Mouse (Mus musculus) limb, embryonic 12.5 days (tissue): ENCODE results near the gene Ess2. TPM values are rescaled to one million over a fixed set of nuclear protein-coding genes. Genes with fewer than 3 reads are reported as not detected.
A peak's percentile ranks its signal among the peaks of the same experiment; 100 is the strongest.

ENCODE experiments used
- ATAC-seq: fragments of 200-750 bp; cut with Nextera tagmentation; 2 replicates; pipeline ENCODE4 v1.8.0; 2017; ENCODE audit warnings: low read depth, moderate TSS enrichment; ENCODE audit not compliant: insufficient number of reproducible peaks, insufficient read depth, low FRiP score, low TSS enrichment
- H3K27ac ChIP-seq: fragments of 300-500 bp; sonication (generic); 2 replicates; pipeline ENCODE4 v1.5.1; 2016; ENCODE audit warnings: mild to moderate bottlenecking, moderate library complexity
- H3K27me3 ChIP-seq: fragments of 300-500 bp; sonication (generic); 2 replicates; pipeline ENCODE4 v1.6.1; 2016; ENCODE audit warnings: mild to moderate bottlenecking, moderate library complexity
- H3K36me3 ChIP-seq: fragments of 300-500 bp; sonication (generic); 2 replicates; pipeline ENCODE4 v1.6.1; 2016; ENCODE audit warnings: mild to moderate bottlenecking, moderate library complexity
- H3K4me1 ChIP-seq: fragments of 300-500 bp; sonication (generic); replicated peaks from 2 replicates; pipeline ENCODE4 v1.6.1; 2016
- H3K4me2 ChIP-seq: fragments of 300-500 bp; sonication (generic); 2 replicates; pipeline ENCODE4 v1.6.1; 2016; ENCODE audit warnings: mild to moderate bottlenecking, moderate library complexity
- H3K4me3 ChIP-seq: fragments of 300-500 bp; sonication (generic); replicated peaks from 2 replicates; pipeline ENCODE4 v1.5.1; 2016; ENCODE audit warnings: mild to moderate bottlenecking
- H3K9ac ChIP-seq: fragments of 300-500 bp; sonication (generic); replicated peaks from 2 replicates; pipeline ENCODE4 v1.6.1; 2016; ENCODE audit warnings: mild to moderate bottlenecking, moderate library complexity
- H3K9me3 ChIP-seq: fragments of 300-500 bp; sonication (generic); 2 replicates; pipeline ENCODE4 v1.6.1; 2016; ENCODE audit warnings: mild to moderate bottlenecking, moderate library complexity
- WGBS: fragments of 180-500 bp; shearing (Covaris S2); methylation state at CpG from one replicate; pipeline ENCODE4 v1.1.7; 2016; 5-methylcytosine and 5-hydroxymethylcytosine counted together
- polyA plus RNA-seq: library from polyadenylated mRNA; unstranded; fragments of >200 nt; fragmentation: Nextera tagmentation; extraction: Ambion mirVana; gene quantifications from 2 replicates; pipeline ENCODE4 v1.2.1, GENCODE M21; 2016

Ess2 gene
- polyA plus RNA-seq, 1 experiment from 2014 or later, result 54.7 TPM

GRCm38 (mm10) chr16:17920586-17920985, 9.4 kb upstream of the Ess2 start:
- ATAC-seq, result no peak
- Histone ChIP-seq H3K27me3 (peaks cover 52% of the 10 kb centered on the region), H3K4me3 (0 out of 2 replicates have a peak overlapping the region, but pooled peaks have one; percentile 1), H3K4me2 (peak overlapping the region; percentile 87), H3K9ac (peak overlapping the region; percentile 31; the same call in 1 of the 2 replicates), H3K27ac (no peak overlapping the region), H3K9me3 (no peaks in the 10 kb centered on the region), H3K36me3 (peaks cover 11% of the 10 kb centered on the region), H3K4me1 (peaks cover 16% of the 10 kb centered on the region)
- WGBS, result 12% methylated on average over 20 of the region's 20 CpGs

- Histone ChIP-seq H3K9ac (peak within 1 kb of the TSS; percentile 42), H3K9me3 (no peaks in the 10 kb centered on the region), H3K4me2 (peak within 1 kb of the TSS; percentile 75), H3K4me3 (peak within 1 kb of the TSS; percentile 45), H3K36me3 (no peaks in the 10 kb centered on the region), H3K27ac (no peak within 1 kb of the TSS), H3K27me3 (peaks cover 77% of the 10 kb centered on the region), H3K4me1 (peaks cover 19% of the 10 kb centered on the region)
- WGBS, result under 1% methylated on average over 105 of the region's 106 CpGs
- no peak for ATAC-seq
These were observed 3.4 kb upstream of the Ess2 start, which contains the start of gene Gsc2 for GRCm38 (mm10) chr16:17914307-17915249. Gene Gsc2, minus strand, starts transcription at chr16:17915059.

- 94% methylated on average over 14 of the region's 14 CpGs for WGBS
- Histone ChIP-seq H3K27ac (no peak within 1 kb of the TSS), H3K9ac (no peak within 1 kb of the TSS), H3K4me3 (no peak within 1 kb of the TSS), H3K36me3 (peaks cover 54% of the 10 kb centered on the region), H3K27me3 (no peaks in the 10 kb centered on the region), H3K4me1 (no peaks in the 10 kb centered on the region), H3K4me2 (no peak within 1 kb of the TSS), H3K9me3 (no peaks in the 10 kb centered on the region)
- ATAC-seq, result no peak
These were observed 12.7 kb downstream of the Ess2 start, which contains the start of the genes Dgcr2 and Tssk2 for GRCm38 (mm10) chr16:17898462-17898861. Gene Dgcr2, minus strand, starts transcription at chr16:17898562. Gene Tssk2, plus strand, starts transcription at chr16:17898637.

- Histone ChIP-seq H3K9me3 (no peaks in the 10 kb centered on the region), H3K9ac (no peak overlapping the region), H3K27ac (no peak overlapping the region), H3K36me3 (peaks cover 30% of the 10 kb centered on the region), H3K4me1 (peaks cover 7% of the 10 kb centered on the region; the same call in 1 of the 2 replicates), H3K27me3 (no peaks in the 10 kb centered on the region), H3K4me3 (no peak overlapping the region), H3K4me2 (no peak overlapping the region)
- ATAC-seq, result no peak
These were observed 15.1 kb downstream of the Ess2 start for GRCm38 (mm10) chr16:17896091-17896490.

GRCm38 (mm10) chr16:17893923-17894322, 17.2 kb downstream of the Ess2 start, which contains the start of gene Tssk1:
Gene Tssk1, plus strand, starts transcription at chr16:17894223.
- no peaks in the 10 kb centered on the region for H3K9me3 ChIP-seq
- H3K4me1 ChIP-seq, result peaks cover 21% of the 10 kb centered on the region
- no peak within 1 kb of the TSS for H3K4me2 ChIP-seq
- no peaks in the 10 kb centered on the region for H3K27me3 ChIP-seq
- peaks cover 13% of the 10 kb centered on the region for H3K36me3 ChIP-seq
- no peak within 1 kb of the TSS for H3K9ac ChIP-seq
- H3K4me3 ChIP-seq, result no peak within 1 kb of the TSS
- no peak within 1 kb of the TSS for H3K27ac ChIP-seq
- no peak for ATAC-seq
- WGBS, result 80% methylated on average over 2 of the region's 2 CpGs

DNA sequence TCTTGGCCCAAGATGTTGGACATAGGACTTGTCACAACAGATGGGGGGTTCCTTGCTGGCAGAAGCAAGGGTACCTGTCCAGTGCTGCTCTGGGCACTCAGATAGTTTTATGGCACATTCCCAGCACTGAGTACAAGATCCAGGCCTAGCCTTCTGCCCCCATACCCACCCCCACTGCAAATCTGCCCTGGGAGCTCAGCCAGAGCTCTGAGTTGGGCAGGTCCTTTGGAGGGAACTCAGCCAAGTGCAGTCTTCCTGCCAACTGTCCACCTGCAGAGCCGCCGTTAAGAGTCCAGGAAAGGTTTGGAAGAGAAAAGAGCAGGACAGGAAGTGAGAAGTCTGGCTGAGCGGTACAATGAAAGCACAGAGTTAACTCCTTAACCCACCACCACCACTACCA, 18.5 kb downstream of the Ess2 start:
- H3K4me3 ChIP-seq, result no peak overlapping the region
- H3K9ac ChIP-seq, result no peak overlapping the region
- H3K9me3 ChIP-seq, result no peaks in the 10 kb centered on the region
- H3K4me2 ChIP-seq, result no peak overlapping the region
- peaks cover 21% of the 10 kb centered on the region for H3K4me1 ChIP-seq
- ATAC-seq, result no peak
- 78% methylated on average over 3 of the region's 3 CpGs for WGBS
- H3K27ac ChIP-seq, result no peak overlapping the region
- H3K36me3 ChIP-seq, result peaks cover 4% of the 10 kb centered on the region; the same call in 1 of the 2 replicates
- no peaks in the 10 kb centered on the region for H3K27me3 ChIP-seq

- Histone ChIP-seq H3K9ac (peak within 1 kb of the TSS; percentile 98), H3K4me1 (peaks cover 26% of the 10 kb centered on the region), H3K27ac (peak within 1 kb of the TSS; percentile 95), H3K27me3 (no peaks in the 10 kb centered on the region), H3K36me3 (peaks cover 4% of the 10 kb centered on the region; the same call in 1 of the 2 replicates), H3K4me3 (peak within 1 kb of the TSS; percentile 95), H3K9me3 (no peaks in the 10 kb centered on the region), H3K4me2 (peak within 1 kb of the TSS; percentile 93)
- WGBS, result under 1% methylated on average over 37 of the region's 38 CpGs
- ATAC-seq, result peak; percentile 97
These were observed 19.6 kb downstream of the Ess2 start, which contains the start of gene Gm20518 for GRCm38 (mm10) chr16:17891567-17891959. Gene Gm20518, minus strand, starts transcription at chr16:17891671.

- Histone ChIP-seq H3K36me3 (peaks cover 4% of the 10 kb centered on the region; the same call in 1 of the 2 replicates), H3K27ac (peak overlapping the region; percentile 95), H3K9me3 (no peaks in the 10 kb centered on the region), H3K9ac (peak overlapping the region; percentile 98), H3K4me3 (peak overlapping the region; percentile 95), H3K27me3 (no peaks in the 10 kb centered on the region), H3K4me1 (peaks cover 26% of the 10 kb centered on the region), H3K4me2 (peak overlapping the region; percentile 93)
- under 1% methylated on average over 44 of the region's 44 CpGs for WGBS
- peak; percentile 67 for ATAC-seq
These were observed 20.1 kb downstream of the Ess2 start for GRCm38 (mm10) chr16:17890917-17891566.

GRCm38 (mm10) chr16:17890342-17890727, 20.8 kb downstream of the Ess2 start:
- peak overlapping the region; percentile 98 for H3K9ac ChIP-seq
- 61% methylated on average over 2 of the region's 2 CpGs for WGBS
- H3K4me2 ChIP-seq, result peak overlapping the region; percentile 93
- peaks cover 26% of the 10 kb centered on the region for H3K4me1 ChIP-seq
- H3K9me3 ChIP-seq, result no peaks in the 10 kb centered on the region
- H3K27me3 ChIP-seq, result no peaks in the 10 kb centered on the region
- no peak for ATAC-seq
- H3K27ac ChIP-seq, result no peak overlapping the region
- peaks cover 4% of the 10 kb centered on the region; the same call in 1 of the 2 replicates for H3K36me3 ChIP-seq
- peak overlapping the region; percentile 95 for H3K4me3 ChIP-seq

DNA sequence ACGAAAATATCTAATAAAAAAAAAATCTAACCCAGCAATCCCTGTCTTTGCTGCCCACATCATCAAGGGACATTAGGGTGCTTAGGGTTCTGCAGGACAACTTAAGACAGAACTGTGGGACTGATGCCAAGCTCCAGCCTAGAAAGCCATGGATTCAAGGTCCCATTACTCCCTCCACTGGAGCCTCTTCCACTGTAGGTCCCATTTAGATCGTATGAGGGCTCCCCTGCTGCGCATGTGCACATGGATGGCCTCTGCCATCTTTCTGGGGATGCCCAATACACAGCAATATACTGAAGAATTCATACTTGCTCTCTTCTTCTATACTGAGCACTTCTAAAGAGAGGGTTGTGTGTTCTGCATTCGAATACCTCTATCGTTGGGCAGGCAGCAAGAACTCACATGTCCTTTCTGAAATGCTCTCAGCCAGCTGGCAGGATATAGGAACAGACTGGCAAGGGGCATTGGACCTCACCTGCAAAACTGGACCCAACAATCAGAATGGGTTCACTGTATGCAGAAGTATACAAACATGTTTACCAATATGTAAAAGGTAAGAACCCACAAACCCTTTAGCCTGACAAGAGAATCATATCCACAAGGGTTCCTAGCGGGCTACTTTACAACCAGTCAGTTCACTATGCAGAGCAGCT, 21.3 kb downstream of the Ess2 start:
- peak overlapping the region; percentile 93 for H3K4me2 ChIP-seq
- peaks cover 9% of the 10 kb centered on the region; the same call in 1 of the 2 replicates for H3K36me3 ChIP-seq
- no peaks in the 10 kb centered on the region for H3K9me3 ChIP-seq
- WGBS, result 85% methylated on average over 6 of the region's 6 CpGs
- peaks cover 26% of the 10 kb centered on the region for H3K4me1 ChIP-seq
- H3K27me3 ChIP-seq, result no peaks in the 10 kb centered on the region
- ATAC-seq, result no peak
- peak overlapping the region; percentile 98 for H3K9ac ChIP-seq
- peak overlapping the region; percentile 95 for H3K4me3 ChIP-seq
- H3K27ac ChIP-seq, result no peak overlapping the region
